Mouse (Mus musculus) cerebellum, adult 2 months (tissue): Measurements from ENCODE around the gene Pde4c. TPM values are rescaled to one million over a fixed set of nuclear protein-coding genes. Genes with fewer than 3 reads are reported as not detected.

Experiments used
- DNase-seq, 2 experiments: peaks; one replicate each; pipeline ENCODE4 v3.0.0; 2021
- H3K27ac ChIP-seq: fragments of 200-500 bp; 2 replicates; pipeline ENCODE4 v1.5.1; 2012; ENCODE audit warnings: low read length, control low read depth, inconsistent platforms; ENCODE audit not compliant: insufficient read depth
- H3K27me3 ChIP-seq: fragments of 200-500 bp; 2 replicates; pipeline ENCODE4 v1.6.1; 2012; ENCODE audit warnings: inconsistent platforms, mild to moderate bottlenecking, low read length, moderate library complexity; ENCODE audit not compliant: control insufficient read depth, insufficient read depth
- H3K4me1 ChIP-seq: fragments of 200-500 bp; 2 replicates; pipeline ENCODE4 v1.6.1; 2011; ENCODE audit warnings: low read length; ENCODE audit not compliant: control insufficient read depth, insufficient read depth
- H3K4me3 ChIP-seq: fragments of 200-500 bp; replicated peaks from 2 replicates; pipeline ENCODE3; 2011; ENCODE audit warnings: mild to moderate bottlenecking, low read depth, low read length, control low read depth; ENCODE audit not compliant: insufficient read depth
- CTCF ChIP-seq: fragments of 200-500 bp; IDR thresholded peaks from 2 replicates; pipeline ENCODE4 v1.5.1; 2011; ENCODE audit warnings: low read depth, mild to moderate bottlenecking, control low read depth, low read length, moderate library complexity, borderline replicate concordance; ENCODE audit not compliant: insufficient read depth
- POLR2A ChIP-seq: fragments of 200-500 bp; IDR thresholded peaks from 2 replicates; pipeline ENCODE4 v1.6.1; 2011; ENCODE audit warnings: low read length, control low read depth, borderline replicate concordance; ENCODE audit not compliant: insufficient read depth
- WGBS: fragments of 180-500 bp; shearing (Covaris S2); methylation state at CpG from one replicate; pipeline ENCODE4 v1.1.7; 2018; 5-methylcytosine and 5-hydroxymethylcytosine counted together
- polyA plus RNA-seq: library from polyadenylated mRNA; depleted of rRNA; stranded (reverse); fragments of >200 nt; gene quantifications from 2 replicates; pipeline ENCODE4 v1.2.3, GENCODE M21; 2012

The Pde4c gene
- polyA plus RNA-seq, 1 experiment, result 3.0 TPM

DNA sequence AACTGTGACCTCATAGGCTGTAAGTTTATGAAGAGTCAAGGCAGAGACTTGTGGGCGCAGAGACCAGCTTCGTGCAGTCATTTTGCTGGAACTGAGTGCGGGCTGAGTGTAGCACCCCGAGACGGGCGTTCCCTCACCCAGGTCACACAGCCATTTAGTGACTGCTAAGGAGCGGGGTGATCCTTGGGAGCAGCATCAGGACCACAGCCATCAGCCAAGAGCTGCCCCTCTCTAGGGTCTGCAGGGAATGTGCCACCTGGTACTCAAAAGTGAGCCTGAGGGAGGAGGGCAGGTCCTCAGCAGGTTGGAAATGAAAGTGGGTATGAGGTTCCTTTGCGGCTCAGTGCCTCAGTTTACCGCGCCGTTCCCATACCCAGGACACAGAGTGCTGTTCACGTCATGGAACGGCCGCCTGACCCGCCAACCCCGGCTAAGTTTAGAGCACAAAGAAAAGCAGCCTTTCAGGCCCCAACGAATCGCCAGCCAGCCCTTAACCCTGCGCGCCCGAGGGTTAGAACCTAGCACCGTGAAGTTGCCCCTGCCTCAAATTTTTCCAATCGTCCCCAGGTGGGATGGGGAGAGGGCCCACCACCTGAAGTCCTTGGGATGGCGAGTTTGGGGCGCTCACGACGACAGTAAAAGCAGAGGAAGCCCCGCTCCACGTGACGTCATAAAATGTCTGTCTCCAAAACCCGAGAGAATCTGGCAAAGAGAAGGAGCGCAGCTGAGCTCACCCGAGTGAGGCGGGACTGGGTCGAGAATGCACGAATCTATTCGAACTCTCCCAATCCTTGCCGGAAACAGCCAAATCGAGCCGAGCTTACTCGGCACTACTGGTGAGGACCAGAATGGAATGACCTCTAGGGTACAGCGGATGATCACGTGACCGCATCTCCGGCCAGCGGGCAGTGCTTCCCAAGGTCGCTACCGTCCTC is 20.4 kb downstream of the Pde4c start:
- 5% methylated on average over 48 of the region's 48 CpGs for WGBS
- DNase-seq, result peak; percentile 46 to 60
- no peak for TF ChIP-seq CTCF
- TF ChIP-seq POLR2A, result no peak
- Histone ChIP-seq H3K4me1 (peaks cover 7% of the 10 kb centered on the region; the same call in 1 of the 2 replicates), H3K27me3 (no peaks in the 10 kb centered on the region), H3K27ac (no peak overlapping the region), H3K4me3 (peak overlapping the region; percentile 68)

DNA sequence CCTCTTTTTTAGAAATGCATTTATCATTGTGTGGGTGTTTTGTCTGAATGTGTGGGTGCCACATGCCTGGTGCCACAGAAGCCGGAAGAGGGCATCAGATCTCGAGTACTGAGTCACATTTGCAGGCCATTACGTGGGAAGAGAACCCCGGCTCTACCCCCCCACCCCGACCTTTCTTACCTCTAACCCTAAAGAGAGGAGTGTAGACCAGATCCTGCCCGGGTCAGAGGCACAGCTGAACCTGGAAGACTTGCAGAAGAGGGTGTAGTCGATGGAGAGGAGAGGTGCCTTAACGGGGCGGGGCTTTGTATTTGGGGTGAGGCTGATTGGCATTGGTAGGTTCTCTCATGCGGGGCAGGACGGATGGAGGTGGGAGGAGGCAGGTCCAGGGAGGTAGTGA is 21.3 kb downstream of the Pde4c start:
- Histone ChIP-seq H3K27ac (no peak overlapping the region), H3K4me3 (no peak overlapping the region), H3K27me3 (no peaks in the 10 kb centered on the region), H3K4me1 (peaks cover 7% of the 10 kb centered on the region; the same call in 1 of the 2 replicates)
- no peak for DNase-seq
- WGBS, result 63% methylated on average over 11 of the region's 11 CpGs
- TF ChIP-seq CTCF (no peak), POLR2A (no peak)

DNA sequence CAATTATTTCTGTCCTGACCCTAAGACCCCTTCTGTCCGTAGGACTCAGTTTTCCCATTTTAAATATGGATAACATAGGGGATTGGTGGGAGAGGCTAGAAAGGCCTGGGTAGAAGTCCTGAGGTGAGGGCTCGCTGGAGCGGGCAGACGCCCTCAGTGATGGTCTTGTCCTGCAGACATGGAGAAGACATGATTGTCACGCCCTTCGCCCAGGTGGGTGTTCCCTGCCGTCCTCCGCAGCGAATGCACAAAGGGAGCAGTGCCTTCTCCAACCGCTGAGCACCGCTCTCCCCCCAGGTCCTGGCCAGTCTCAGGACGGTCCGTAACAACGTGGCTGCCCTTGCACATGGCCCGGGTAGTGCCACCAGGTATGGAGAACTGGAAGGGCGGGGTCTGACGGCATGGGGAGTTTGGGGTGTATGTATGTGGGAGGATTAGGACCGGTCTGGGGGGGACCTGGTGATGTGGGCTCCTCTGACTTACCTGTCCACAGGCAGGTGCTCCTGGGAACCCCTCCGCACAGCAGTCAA is 22.2 kb downstream of the Pde4c start:
- no peak for DNase-seq
- H3K27ac ChIP-seq, result no peak overlapping the region
- no peak overlapping the region for H3K4me3 ChIP-seq
- 63% methylated on average over 19 of the region's 19 CpGs for WGBS
- H3K4me1 ChIP-seq, result peaks cover 7% of the 10 kb centered on the region; the same call in 1 of the 2 replicates
- no peaks in the 10 kb centered on the region for H3K27me3 ChIP-seq
- TF ChIP-seq CTCF (no peak), POLR2A (no peak)

DNA sequence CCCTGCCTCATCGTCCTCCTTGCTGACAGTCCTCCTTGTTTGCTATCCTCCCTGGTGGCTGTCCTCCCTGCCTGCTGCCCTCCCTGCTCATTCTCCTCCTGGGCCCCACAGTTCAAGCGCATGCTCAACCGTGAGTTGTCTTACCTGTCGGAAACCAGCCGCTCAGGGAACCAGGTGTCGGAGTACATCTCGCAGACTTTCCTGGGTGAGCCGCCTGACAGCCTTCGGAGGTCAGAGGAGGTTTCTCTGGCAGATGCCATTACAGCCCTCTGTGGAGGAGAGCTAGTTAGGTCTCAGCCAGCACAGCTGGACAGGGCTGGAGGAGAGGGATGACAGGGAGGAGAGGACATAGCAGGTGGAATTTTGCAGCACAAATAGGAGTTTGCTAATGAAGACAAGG is 23.2 kb downstream of the Pde4c start:
- no peak overlapping the region for H3K4me3 ChIP-seq
- 83% methylated on average over 9 of the region's 9 CpGs for WGBS
- H3K27ac ChIP-seq, result no peak overlapping the region
- peaks cover 7% of the 10 kb centered on the region; the same call in 1 of the 2 replicates for H3K4me1 ChIP-seq
- TF ChIP-seq POLR2A (no peak), CTCF (no peak)
- peak in 1 of 2 experiments; percentile 9 for DNase-seq
- no peaks in the 10 kb centered on the region for H3K27me3 ChIP-seq

DNA sequence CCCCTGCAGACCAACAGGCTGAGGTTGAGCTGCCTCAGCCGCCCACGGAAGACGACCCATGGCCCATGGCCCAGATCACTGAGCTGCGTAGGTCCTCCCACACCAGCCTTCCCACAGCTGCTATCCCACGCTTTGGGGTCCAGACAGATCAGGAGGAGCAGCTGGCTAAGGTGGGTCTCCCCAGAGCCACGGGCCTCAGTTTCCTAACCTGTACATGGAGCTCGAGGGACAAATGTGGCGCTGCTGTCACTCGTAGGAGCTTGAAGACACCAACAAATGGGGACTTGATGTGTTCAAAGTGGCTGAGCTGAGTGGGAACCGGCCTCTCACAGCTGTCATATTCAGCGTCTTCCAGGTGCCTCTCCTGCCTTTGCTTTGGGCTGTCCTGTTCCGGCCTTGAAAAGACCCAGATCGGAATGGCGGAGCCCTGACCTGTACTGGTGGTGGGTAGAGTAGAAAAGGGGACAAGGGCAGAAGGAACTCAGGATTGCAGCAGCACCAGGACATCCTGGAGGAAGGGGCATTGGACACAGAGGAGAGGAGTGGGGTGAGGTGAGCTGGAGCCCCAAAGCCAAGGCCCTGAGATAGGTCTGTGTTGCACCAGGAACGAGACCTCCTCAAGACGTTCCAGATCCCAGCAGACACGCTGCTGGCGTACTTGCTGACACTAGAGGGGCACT is 23.8 kb downstream of the Pde4c start:
- peak in 1 of 2 experiments; percentile 6 for DNase-seq
- WGBS, result 76% methylated on average over 18 of the region's 18 CpGs
- TF ChIP-seq CTCF (no peak), POLR2A (no peak)
- H3K27me3 ChIP-seq, result no peaks in the 10 kb centered on the region
- peaks cover 7% of the 10 kb centered on the region; the same call in 1 of the 2 replicates for H3K4me1 ChIP-seq
- no peak overlapping the region for H3K4me3 ChIP-seq
- no peak overlapping the region for H3K27ac ChIP-seq

DNA sequence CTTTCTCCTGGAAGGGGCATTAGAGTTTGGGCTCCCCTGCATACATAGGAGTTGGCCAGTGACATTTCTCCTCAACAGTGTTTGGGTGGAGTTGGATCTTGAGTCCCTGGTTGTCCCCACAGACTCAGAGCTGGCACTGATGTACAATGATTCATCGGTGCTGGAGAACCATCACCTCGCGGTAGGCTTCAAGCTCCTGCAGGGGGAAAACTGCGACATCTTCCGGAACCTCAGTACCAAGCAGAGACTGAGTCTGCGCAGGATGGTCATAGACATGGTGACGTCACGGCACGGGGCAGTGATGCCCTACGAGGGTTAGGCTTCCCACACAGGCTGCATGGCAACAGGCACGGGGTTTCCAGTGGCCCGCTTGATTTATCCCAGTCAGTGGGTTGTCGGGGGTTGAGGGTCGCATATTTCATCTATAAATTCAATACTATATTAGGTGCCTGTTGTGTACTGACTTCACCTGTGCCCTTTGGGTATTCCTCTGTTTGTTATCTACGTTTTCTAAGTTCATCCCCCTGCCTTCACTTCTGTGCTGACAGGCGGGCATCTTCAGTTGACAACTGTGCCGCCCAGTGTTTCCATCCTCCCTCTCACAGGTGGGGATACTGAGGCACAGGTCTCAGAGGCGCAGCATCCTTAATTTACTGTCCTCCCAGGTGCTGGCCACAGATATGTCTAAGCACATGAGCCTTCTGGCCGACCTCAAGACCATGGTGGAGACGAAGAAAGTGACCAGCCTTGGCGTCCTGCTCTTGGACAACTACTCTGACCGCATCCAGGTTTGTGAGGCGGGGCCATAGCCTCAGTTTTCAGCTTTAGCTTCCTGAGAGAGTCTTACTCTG is 25.0 kb downstream of the Pde4c start:
- WGBS, result 87% methylated on average over 23 of the region's 23 CpGs
- DNase-seq, result peak in 1 of 2 experiments; percentile 7
- Histone ChIP-seq H3K27me3 (no peaks in the 10 kb centered on the region), H3K27ac (no peak overlapping the region), H3K4me3 (no peak overlapping the region), H3K4me1 (peaks cover 7% of the 10 kb centered on the region; the same call in 1 of the 2 replicates)
- TF ChIP-seq POLR2A (no peak), CTCF (no peak)

DNA sequence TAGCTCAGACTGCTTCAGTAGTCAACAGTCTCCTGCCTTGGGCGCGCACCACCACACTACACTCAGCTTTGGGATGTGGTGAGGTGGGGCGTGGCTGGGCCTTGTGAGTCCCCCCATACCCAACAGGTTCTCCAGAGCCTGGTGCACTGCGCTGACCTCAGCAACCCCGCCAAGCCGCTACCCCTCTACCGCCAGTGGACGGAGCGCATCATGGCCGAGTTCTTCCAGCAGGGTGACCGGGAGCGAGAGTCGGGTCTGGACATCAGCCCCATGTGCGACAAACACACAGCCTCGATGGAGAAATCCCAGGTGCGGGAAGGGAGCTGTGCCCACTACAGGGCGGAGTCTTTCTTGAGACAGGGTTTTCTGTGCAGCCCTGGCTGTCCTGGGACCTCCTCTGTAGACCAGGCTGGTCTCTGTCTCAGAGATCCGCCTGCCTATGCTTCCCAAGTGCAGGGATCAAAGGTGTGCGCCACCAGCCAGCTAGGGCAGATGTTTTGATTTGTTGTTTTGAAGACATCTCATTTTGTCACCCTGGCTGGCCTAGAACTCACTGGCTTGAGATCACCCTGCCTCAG is 25.7 kb downstream of the Pde4c start:
- no peak overlapping the region for H3K4me3 ChIP-seq
- peak in 1 of 2 experiments; percentile 7 for DNase-seq
- peaks cover 2% of the 10 kb centered on the region; the same call in 1 of the 2 replicates for H3K4me1 ChIP-seq
- no peak overlapping the region for H3K27ac ChIP-seq
- no peaks in the 10 kb centered on the region for H3K27me3 ChIP-seq
- TF ChIP-seq POLR2A (no peak), CTCF (no peak)
- 80% methylated on average over 19 of the region's 19 CpGs for WGBS
